Mouse (Mus musculus) stomach, postnatal 0 days (tissue): Measurements from ENCODE around the gene Ankrd6.

Experiments used
- CTCF ChIP-seq: IDR thresholded peaks from 2 replicates; pipeline ENCODE4 v1.5.1; 2016; ENCODE audit warnings: antibody characterized with exemption, low read depth, mild to moderate bottlenecking, moderate library complexity
- EP300 ChIP-seq: optimal IDR thresholded peaks from 2 replicates; pipeline ENCODE3; 2016; ENCODE audit warnings: antibody characterized with exemption

GRCm38 (mm10) chr4:32923891-32924294 lies 26.7 kb downstream of the Ankrd6 start:
- TF ChIP-seq CTCF (no peak), EP300 (no peak)
